Mouse (Mus musculus) intestine, embryonic 15.5 days (tissue): Measurements from ENCODE around the gene Pnkd. TPM values are rescaled to one million over a fixed set of nuclear protein-coding genes. Genes with fewer than 3 reads are reported as not detected.
"Not testable (repeated sequence)": the region's sequence is repeated elsewhere in the genome, so short reads cannot be mapped to it uniquely, and the experiment has no call there.

ENCODE experiments used
- ATAC-seq: fragments of 200-750 bp; cut with Nextera tagmentation; 2 replicates; pipeline ENCODE4 v1.8.0; 2017; ENCODE audit warnings: moderate TSS enrichment, moderate library complexity
- H3K27ac ChIP-seq: fragments of 300-500 bp; sonication (generic); 2 replicates; pipeline ENCODE4 v1.5.1; 2015; ENCODE audit warnings: mild to moderate bottlenecking, inconsistent platforms
- H3K27me3 ChIP-seq: fragments of 300-500 bp; sonication (generic); replicated peaks from 2 replicates; pipeline ENCODE4 v1.6.1; 2015; ENCODE audit warnings: inconsistent platforms
- H3K36me3 ChIP-seq: fragments of 300-500 bp; sonication (generic); 2 replicates; pipeline ENCODE4 v1.6.1; 2015; ENCODE audit warnings: inconsistent platforms
- H3K4me1 ChIP-seq: fragments of 300-500 bp; sonication (generic); replicated peaks from 2 replicates; pipeline ENCODE4 v1.6.1; 2015; ENCODE audit warnings: inconsistent platforms
- H3K4me2 ChIP-seq: fragments of 300-500 bp; sonication (generic); replicated peaks from 2 replicates; pipeline ENCODE4 v1.6.1; 2015; ENCODE audit warnings: mild to moderate bottlenecking, inconsistent platforms
- H3K4me3 ChIP-seq: fragments of 300-500 bp; sonication (generic); replicated peaks from 2 replicates; pipeline ENCODE4 v1.5.1; 2015; ENCODE audit warnings: inconsistent platforms
- H3K9ac ChIP-seq: fragments of 300-500 bp; sonication (generic); 2 replicates; pipeline ENCODE4 v1.6.1; 2015; ENCODE audit warnings: inconsistent platforms
- H3K9me3 ChIP-seq: fragments of 300-500 bp; sonication (generic); 2 replicates; pipeline ENCODE4 v1.6.1; 2016; ENCODE audit warnings: inconsistent platforms
- WGBS: fragments of 180-500 bp; shearing (Covaris S2); methylation state at CpG from one replicate; pipeline ENCODE4 v1.1.7; 2015; 5-methylcytosine and 5-hydroxymethylcytosine counted together
- polyA plus RNA-seq: library from polyadenylated mRNA; unstranded; fragments of >200 nt; fragmentation: Nextera tagmentation; extraction: Ambion mirVana; gene quantifications from 2 replicates; pipeline ENCODE4 v1.2.1, GENCODE M21; 2015

Gene Pnkd
- polyA plus RNA-seq, 1 experiment from 2014 or later: 120 TPM

- no peak for ATAC-seq
- Histone ChIP-seq H3K9me3 (no peaks in the 10 kb centered on the region), H3K9ac (peak overlapping the region; percentile 42; the same call in 1 of the 2 replicates), H3K36me3 (peaks cover 13% of the 10 kb centered on the region; the same call in 1 of the 2 replicates), H3K4me1 (peaks cover 51% of the 10 kb centered on the region), H3K4me2 (peak overlapping the region; percentile 94), H3K27me3 (no peaks in the 10 kb centered on the region), H3K27ac (peak overlapping the region; percentile 99), H3K4me3 (peak overlapping the region; percentile 85)
- WGBS: 3% methylated on average over 21 of the region's 21 CpGs
These were observed 105.7 kb downstream of the Pnkd start for GRCm38 (mm10) chr1:74390287-74390906.

DNA sequence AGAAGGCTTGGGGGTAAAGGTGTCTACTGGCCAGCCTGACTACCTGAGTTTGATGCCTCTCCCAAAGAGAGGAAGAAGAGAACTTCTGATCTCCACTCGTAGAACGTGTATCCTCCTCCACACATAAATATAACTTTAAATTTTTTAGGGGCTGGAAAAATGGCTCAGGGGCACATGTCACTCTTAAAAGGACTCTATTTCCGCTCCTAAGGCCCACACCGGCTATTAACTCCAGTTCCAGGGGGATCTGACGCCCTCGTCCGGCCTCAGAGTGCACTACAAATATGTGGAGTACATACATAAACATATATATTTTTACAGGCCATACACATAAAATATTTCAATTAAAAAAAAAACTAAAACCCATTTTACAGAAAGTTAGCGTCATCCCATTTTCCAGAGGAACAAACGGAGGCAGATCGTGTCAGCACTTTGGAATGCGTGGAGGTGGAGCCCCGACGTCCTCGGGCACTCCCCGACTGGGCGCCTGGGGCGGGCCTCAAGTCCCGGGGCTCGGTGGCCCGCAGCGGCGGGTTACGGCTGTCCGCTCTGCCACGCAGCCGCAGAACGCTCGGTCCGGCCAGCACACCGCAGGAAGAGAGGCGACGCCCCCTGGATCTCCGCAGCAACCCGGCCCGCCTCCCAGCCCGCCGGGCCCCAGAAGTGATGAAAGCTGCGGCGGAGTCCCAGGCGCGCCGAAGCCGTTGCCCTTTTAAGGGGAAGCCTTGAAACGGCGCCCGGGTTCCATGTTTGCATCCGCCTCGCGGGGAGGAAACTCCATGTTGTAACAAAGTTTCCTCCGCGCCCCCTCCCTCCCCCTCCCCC is 106.4 kb downstream of the Pnkd start, which contains the start of gene Ctdsp1:
Ctdsp1 (plus strand) TSS at position 586 of the 825 bp plus-strand sequence.
- WGBS: 3% methylated on average over 50 of the region's 51 CpGs

DNA sequence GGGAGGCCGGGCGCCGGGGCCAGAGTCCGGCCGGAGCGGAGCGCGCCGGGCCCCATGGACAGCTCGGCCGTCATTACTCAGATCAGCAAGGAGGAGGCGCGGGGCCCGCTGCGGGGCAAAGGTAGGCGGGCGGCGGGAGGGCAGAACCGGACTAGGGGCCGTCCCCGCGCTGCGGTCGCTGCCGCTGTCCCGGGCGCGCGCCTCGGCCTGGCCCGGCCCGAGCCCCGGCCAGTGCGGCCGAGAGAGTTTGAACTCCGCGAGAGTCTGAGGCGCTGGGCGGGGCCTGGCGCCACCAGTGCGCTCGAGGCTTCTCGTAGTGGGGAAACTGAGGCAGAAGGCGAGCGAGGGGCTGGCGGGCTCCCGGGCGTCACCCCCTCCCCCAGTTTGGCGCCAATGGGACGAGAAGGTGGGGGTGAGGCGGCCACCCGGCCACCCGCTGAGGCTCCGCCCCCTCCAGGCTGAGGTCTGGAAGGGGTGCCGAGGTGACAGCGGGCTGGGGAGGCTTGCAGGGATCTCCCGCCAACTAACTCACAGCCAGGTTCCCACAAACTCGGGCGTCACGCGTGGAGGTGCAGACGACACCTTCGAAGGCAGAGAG is 107.2 kb downstream of the Pnkd start:
- ATAC-seq: peak; percentile 37
- no peaks in the 10 kb centered on the region for H3K9me3 ChIP-seq
- H3K27me3 ChIP-seq: no peaks in the 10 kb centered on the region
- H3K27ac ChIP-seq: peak overlapping the region; percentile 99
- H3K4me1 ChIP-seq: peaks cover 51% of the 10 kb centered on the region
- under 1% methylated on average over 58 of the region's 63 CpGs for WGBS
- H3K4me3 ChIP-seq: peak overlapping the region; percentile 85
- H3K36me3 ChIP-seq: peaks cover 13% of the 10 kb centered on the region; the same call in 1 of the 2 replicates
- peak overlapping the region; percentile 84 for H3K9ac ChIP-seq
- H3K4me2 ChIP-seq: peak overlapping the region; percentile 94

More for the DNA sequence above, 106.4 kb downstream of the Pnkd start, which contains the start of gene Ctdsp1:
- peak within 1 kb of the TSS; percentile 84 for H3K9ac ChIP-seq
- peak within 1 kb of the TSS; percentile 99 for H3K27ac ChIP-seq
- H3K36me3 ChIP-seq: peaks cover 13% of the 10 kb centered on the region; the same call in 1 of the 2 replicates
- H3K4me3 ChIP-seq: peak within 1 kb of the TSS; percentile 85
- H3K27me3 ChIP-seq: no peaks in the 10 kb centered on the region
- peak; percentile 76 for ATAC-seq
- H3K4me1 ChIP-seq: peaks cover 51% of the 10 kb centered on the region
- no peaks in the 10 kb centered on the region for H3K9me3 ChIP-seq
- H3K4me2 ChIP-seq: peak within 1 kb of the TSS; percentile 94

GRCm38 (mm10) chr1:74392446-74392994 is 107.8 kb downstream of the Pnkd start:
- peak overlapping the region; percentile 99 for H3K27ac ChIP-seq
- H3K9me3 ChIP-seq: no peaks in the 10 kb centered on the region
- WGBS: under 1% methylated on average over 16 of the region's 16 CpGs
- no peaks in the 10 kb centered on the region for H3K27me3 ChIP-seq
- H3K4me1 ChIP-seq: peaks cover 47% of the 10 kb centered on the region
- ATAC-seq: peak; percentile 24
- peak overlapping the region; percentile 94 for H3K4me2 ChIP-seq
- H3K9ac ChIP-seq: peak overlapping the region; percentile 84
- H3K4me3 ChIP-seq: peak overlapping the region; percentile 85
- peaks cover 13% of the 10 kb centered on the region; the same call in 1 of the 2 replicates for H3K36me3 ChIP-seq

GRCm38 (mm10) chr1:74393010-74393409 is 108.3 kb downstream of the Pnkd start:
- 36% methylated on average over 7 of the region's 7 CpGs for WGBS

DNA sequence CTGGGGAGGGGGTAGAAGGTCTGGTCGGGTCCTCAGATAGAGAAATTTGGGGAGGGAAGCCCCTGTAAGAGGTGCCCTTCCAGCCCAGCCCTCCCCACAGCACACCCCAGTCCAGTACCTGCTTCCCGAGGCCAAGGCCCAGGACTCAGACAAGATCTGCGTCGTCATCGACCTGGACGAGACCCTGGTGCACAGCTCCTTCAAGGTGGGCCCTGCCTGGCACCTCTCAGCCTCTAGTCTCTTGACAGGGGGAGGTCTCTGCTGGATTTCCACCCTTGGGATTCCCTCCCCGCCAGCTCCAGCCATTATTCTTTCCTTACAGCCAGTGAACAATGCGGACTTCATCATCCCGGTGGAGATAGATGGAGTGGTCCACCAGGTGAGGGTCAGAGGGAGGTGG is 109.0 kb downstream of the Pnkd start:
- Histone ChIP-seq H3K4me3 (0 out of 2 replicates have a peak overlapping the region, but pooled peaks have one; percentile 85), H3K4me1 (peaks cover 39% of the 10 kb centered on the region), H3K4me2 (peak overlapping the region; percentile 94), H3K27me3 (no peaks in the 10 kb centered on the region), H3K27ac (peak overlapping the region; percentile 15; the same call in 1 of the 2 replicates), H3K9ac (no peak overlapping the region), H3K9me3 (no peaks in the 10 kb centered on the region), H3K36me3 (peaks cover 13% of the 10 kb centered on the region; the same call in 1 of the 2 replicates)
- 83% methylated on average over 9 of the region's 9 CpGs for WGBS
- no peak for ATAC-seq

More at GRCm38 (mm10) chr1:74393010-74393409, 108.3 kb downstream of the Pnkd start:
- peaks cover 13% of the 10 kb centered on the region; the same call in 1 of the 2 replicates for H3K36me3 ChIP-seq
- peak overlapping the region; percentile 84 for H3K9ac ChIP-seq
- H3K27ac ChIP-seq: peak overlapping the region; percentile 99
- no peaks in the 10 kb centered on the region for H3K9me3 ChIP-seq
- H3K4me2 ChIP-seq: peak overlapping the region; percentile 94
- H3K4me1 ChIP-seq: peaks cover 44% of the 10 kb centered on the region
- H3K27me3 ChIP-seq: no peaks in the 10 kb centered on the region
- H3K4me3 ChIP-seq: peak overlapping the region; percentile 85
- ATAC-seq: no peak

- H3K4me1 ChIP-seq: peaks cover 36% of the 10 kb centered on the region
- H3K27ac ChIP-seq: no peak overlapping the region
- no peaks in the 10 kb centered on the region for H3K27me3 ChIP-seq
- WGBS: 89% methylated on average over 9 of the region's 9 CpGs
- no peak overlapping the region for H3K4me2 ChIP-seq
- H3K9me3 ChIP-seq: no peaks in the 10 kb centered on the region
- H3K9ac ChIP-seq: no peak overlapping the region
- no peak overlapping the region for H3K4me3 ChIP-seq
- peaks cover 13% of the 10 kb centered on the region; the same call in 1 of the 2 replicates for H3K36me3 ChIP-seq
- ATAC-seq: no peak
These were observed 109.6 kb downstream of the Pnkd start for GRCm38 (mm10) chr1:74394311-74394710.

- H3K4me2 ChIP-seq: no peak overlapping the region
- 89% methylated on average over 15 of the region's 15 CpGs for WGBS
- H3K4me1 ChIP-seq: peaks cover 31% of the 10 kb centered on the region
- H3K9ac ChIP-seq: no peak overlapping the region
- H3K27ac ChIP-seq: no peak overlapping the region
- ATAC-seq: no peak
- H3K9me3 ChIP-seq: no peaks in the 10 kb centered on the region
- no peak overlapping the region for H3K4me3 ChIP-seq
- H3K36me3 ChIP-seq: peaks cover 13% of the 10 kb centered on the region; the same call in 1 of the 2 replicates
- no peaks in the 10 kb centered on the region for H3K27me3 ChIP-seq
These were observed 110.1 kb downstream of the Pnkd start for GRCm38 (mm10) chr1:74394858-74395257.

GRCm38 (mm10) chr1:74395290-74395689 is 110.6 kb downstream of the Pnkd start:
- no peak for ATAC-seq
- Histone ChIP-seq H3K4me3 (no peak overlapping the region), H3K4me2 (no peak overlapping the region), H3K27me3 (no peaks in the 10 kb centered on the region), H3K27ac (no peak overlapping the region), H3K9ac (no peak overlapping the region), H3K36me3 (peaks cover 13% of the 10 kb centered on the region; the same call in 1 of the 2 replicates), H3K9me3 (no peaks in the 10 kb centered on the region), H3K4me1 (peaks cover 28% of the 10 kb centered on the region)
- WGBS: 88% methylated on average over 13 of the region's 13 CpGs

DNA sequence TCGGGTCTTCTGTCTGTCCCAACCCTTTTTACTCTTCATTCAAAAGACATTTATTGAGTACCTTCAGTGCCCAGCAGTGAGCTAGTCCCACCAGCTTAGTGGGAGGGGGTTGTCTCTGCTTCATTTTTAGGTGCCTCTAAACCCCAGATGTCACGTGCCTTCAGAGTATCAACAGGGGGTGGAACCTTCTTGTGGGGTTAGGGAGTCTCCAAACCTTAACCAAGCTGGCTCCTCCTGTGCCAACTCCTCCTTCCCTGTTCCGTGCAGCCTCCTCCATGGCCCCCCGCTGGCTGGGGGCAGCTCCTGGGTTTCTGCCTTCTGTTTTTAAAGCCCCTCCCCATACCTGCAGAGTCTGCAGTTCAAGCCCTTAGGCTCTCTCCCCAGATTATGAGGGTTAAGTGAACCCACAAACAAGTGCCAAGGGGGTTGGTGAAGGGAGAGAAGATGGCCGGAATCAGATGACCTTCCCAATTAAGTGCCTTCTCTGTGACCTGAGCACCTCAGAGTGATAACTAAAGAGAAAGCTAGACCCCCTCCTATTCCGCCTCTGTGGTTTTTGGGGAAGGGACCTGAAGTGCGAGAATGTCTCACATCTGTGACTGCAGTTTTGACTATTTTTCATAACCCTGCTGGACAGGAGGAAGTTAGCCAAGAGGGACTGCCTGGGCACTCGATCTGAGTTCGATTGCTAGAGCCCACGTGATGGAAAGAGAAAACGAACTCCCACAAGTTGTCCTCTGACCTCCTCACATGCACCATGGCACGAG is 111.9 kb downstream of the Pnkd start:
- Histone ChIP-seq H3K4me3 (peak overlapping the region; percentile 40), H3K36me3 (peaks cover 13% of the 10 kb centered on the region; the same call in 1 of the 2 replicates), H3K27ac (peak overlapping the region; percentile 93), H3K4me2 (peak overlapping the region; percentile 88), H3K4me1 (peaks cover 20% of the 10 kb centered on the region)
- WGBS: 9% methylated on average over 12 of the region's 12 CpGs
- not testable (repeated sequence) for H3K27me3 ChIP-seq, H3K9ac ChIP-seq, ATAC-seq, H3K9me3 ChIP-seq

DNA sequence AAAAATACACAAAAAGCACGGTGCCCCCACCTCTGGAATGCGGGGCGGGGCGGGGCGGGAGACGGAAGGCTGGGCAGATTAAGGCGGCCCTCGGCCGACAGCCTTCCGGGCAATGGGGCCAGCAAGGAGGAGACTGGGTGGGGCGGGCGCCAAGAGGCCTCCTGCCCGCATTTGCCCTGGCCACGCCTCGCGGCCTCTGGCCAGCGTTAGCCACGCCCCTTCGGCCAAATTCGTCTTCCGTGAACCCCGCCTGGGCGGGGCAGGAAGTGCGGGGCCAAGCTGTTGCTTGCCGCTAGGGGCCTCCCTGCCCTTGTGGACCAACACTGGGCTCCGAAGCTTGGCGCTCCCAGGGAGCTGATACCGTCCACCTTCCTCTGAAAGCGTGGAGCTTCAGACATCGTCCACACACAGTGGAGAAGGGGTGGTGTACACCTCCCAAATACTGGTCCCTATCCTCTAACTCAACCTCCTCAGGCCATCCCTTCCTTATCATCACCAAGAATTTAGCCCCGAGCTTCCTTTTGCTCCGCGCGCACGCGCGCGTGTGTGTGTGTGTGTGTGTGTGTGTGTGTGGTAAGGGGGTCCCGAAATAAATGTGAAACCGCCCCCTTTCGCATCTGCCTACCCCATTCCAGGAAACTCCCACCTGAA is 112.7 kb downstream of the Pnkd start:
- no peaks in the 10 kb centered on the region for H3K9me3 ChIP-seq
- no peaks in the 10 kb centered on the region for H3K27me3 ChIP-seq
- WGBS: under 1% methylated on average over 41 of the region's 41 CpGs
- peak; percentile 94 for ATAC-seq
- peak overlapping the region; percentile 93 for H3K27ac ChIP-seq
- H3K36me3 ChIP-seq: peaks cover 13% of the 10 kb centered on the region; the same call in 1 of the 2 replicates
- H3K4me2 ChIP-seq: peak overlapping the region; percentile 88
- H3K4me3 ChIP-seq: peak overlapping the region; percentile 40
- H3K4me1 ChIP-seq: peaks cover 20% of the 10 kb centered on the region
- H3K9ac ChIP-seq: peak overlapping the region; percentile 56
